Mouse (Mus musculus): ENCODE results near the gene Slc22a27.
"Not testable (repeated sequence)": the region's sequence is repeated elsewhere in the genome, so short reads cannot be mapped to it uniquely, and the experiment has no call there.

The Slc22a27 gene

DNA sequence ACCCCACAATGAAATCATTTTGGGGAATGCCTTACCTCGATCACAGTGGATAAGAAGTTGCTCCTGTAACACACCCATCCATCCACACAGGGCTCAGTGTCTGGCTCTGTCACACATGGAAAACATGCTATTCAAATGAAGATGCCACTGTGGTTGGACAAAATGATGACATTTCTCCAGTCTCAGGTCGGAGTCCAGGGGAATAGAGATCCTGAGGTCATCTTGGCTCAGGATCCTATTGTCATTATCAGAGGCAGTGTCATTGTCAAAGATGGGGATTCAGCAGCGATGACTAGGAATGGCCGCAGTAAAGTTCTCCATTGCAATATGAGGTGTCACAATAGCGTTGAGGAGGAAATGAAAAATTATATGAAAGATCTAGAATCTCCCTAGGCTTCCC is at the start of gene Slc22a27:
TSS of gene Slc22a27 (minus strand) at position 101 of the 400 bp plus-strand sequence.
- not testable (repeated sequence) for DNase-seq (ENCODE audit: extremely low read depth, low read depth)

GRCm38 (mm10) chr19:8011596-8011995 is 45.8 kb upstream of the Slc22a27 start:
- not testable (repeated sequence) for DNase-seq (ENCODE audit: extremely low read depth, low read depth)

- not testable (repeated sequence) for DNase-seq (ENCODE audit: extremely low read depth, low read depth)
Measured at GRCm38 (mm10) chr19:8009086-8009485, 43.3 kb upstream of the Slc22a27 start.

GRCm38 (mm10) chr19:7968703-7969102 is 2.9 kb upstream of the Slc22a27 start:
- DNase-seq (ENCODE audit: extremely low read depth, low read depth) = no peak

DNA sequence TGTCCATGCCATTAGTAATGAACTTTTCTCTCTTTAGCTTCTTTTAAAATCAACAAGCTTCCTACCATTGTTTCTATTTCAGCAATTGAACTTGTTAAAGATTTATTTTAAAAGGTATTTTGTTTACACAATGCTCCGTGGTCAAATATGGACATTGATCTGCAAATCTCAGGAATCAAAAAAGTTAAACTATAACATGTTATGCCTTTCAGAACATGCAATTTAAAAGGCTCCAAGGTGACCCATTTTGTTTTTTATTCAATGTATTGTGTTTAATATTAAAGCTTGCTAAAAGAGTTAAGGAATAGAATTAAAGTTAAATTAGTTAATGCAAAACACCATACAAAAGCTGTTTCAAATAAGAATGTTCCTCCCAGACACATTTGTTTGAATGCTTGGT is 723 bp upstream of the Slc22a27 start:
- DNase-seq (ENCODE audit: extremely low read depth, low read depth) = not testable (repeated sequence)

DNA sequence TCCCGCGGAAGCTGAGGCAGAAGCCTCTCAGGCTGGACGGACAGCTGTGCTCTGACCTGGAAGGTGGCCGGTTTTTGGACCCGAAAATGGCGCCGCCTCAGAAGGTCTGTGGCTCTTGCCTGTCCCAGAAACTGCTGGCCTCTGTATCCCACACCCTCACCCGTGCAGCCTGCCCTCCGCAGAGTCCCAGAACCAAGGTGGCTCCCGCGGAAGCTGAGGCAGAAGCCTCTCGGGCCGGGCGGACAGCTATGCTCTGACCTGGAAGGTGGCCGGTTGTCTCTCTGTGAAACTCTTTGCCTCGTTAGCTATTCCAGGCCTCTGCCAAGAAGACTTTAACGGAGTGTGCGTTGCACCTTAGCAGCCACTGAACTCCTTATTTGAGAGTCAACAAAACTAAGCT is 26.4 kb downstream of the Slc22a27 start:
- not testable (repeated sequence) for DNase-seq (ENCODE audit: extremely low read depth, low read depth)

GRCm38 (mm10) chr19:7876626-7877025 is 89.2 kb downstream of the Slc22a27 start:
- no peak for DNase-seq (ENCODE audit: extremely low read depth, low read depth)

DNA sequence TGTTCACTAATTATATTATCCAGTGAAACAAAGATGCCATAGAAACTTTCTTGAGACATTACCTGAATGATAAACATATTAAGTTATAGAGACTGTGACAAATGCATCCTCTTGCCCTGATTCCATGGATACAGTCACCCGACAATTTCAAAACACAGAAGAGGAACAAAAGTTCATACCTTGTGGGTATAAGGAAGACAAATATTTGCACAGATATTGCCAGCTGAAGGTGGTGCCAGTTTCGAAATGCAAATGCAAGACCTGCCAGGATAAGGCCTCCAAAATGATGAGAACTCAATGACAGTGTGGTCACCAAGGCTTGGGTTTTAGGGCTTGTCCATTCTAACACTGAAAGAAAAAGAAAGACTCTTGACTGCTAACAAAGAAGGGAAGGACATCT is 136.0 kb downstream of the Slc22a27 start:
- no peak for DNase-seq (ENCODE audit: extremely low read depth, low read depth)

Data from MEL-GATA-1-ER (cell line).